Mouse (Mus musculus) bone marrow, adult 2 months (tissue): ENCODE data around the gene Tmem132b. TPM values are rescaled to one million over a fixed set of nuclear protein-coding genes. Genes with fewer than 3 reads are reported as not detected.
A peak's percentile ranks its signal among the peaks of the same experiment; 100 is the strongest.

Source experiments
- H3K27ac ChIP-seq: fragments of 200-500 bp; 2 replicates; pipeline ENCODE4 v1.5.1; 2012; ENCODE audit warnings: low read depth, mild to moderate bottlenecking, control low read depth, inconsistent platforms, low read length; ENCODE audit not compliant: control insufficient read depth, poor library complexity, insufficient read depth
- H3K4me1 ChIP-seq: fragments of 200-500 bp; 2 replicates; pipeline ENCODE4 v1.6.1; 2011; ENCODE audit warnings: low read length; ENCODE audit not compliant: control insufficient read depth, insufficient read depth
- H3K4me3 ChIP-seq: fragments of 200-500 bp; replicated peaks from 2 replicates; pipeline ENCODE3; 2011; ENCODE audit warnings: mild to moderate bottlenecking, low read depth, low read length, control low read depth; ENCODE audit not compliant: control insufficient read depth
- CTCF ChIP-seq: fragments of 200-500 bp; IDR thresholded peaks from 2 replicates; pipeline ENCODE4 v1.5.1; 2011; ENCODE audit warnings: low read length, control low read depth; ENCODE audit not compliant: control insufficient read depth, insufficient read depth
- POLR2A ChIP-seq: fragments of 200-500 bp; IDR thresholded peaks from 2 replicates; pipeline ENCODE4 v1.6.1; 2011; ENCODE audit warnings: low read depth, mild to moderate bottlenecking, control low read depth, low read length, borderline replicate concordance; ENCODE audit not compliant: control insufficient read depth
- WGBS: fragments of 180-500 bp; shearing (Covaris S2); methylation state at CpG from one replicate; pipeline ENCODE4 v1.1.7; 2018; 5-methylcytosine and 5-hydroxymethylcytosine counted together
- polyA plus RNA-seq: library from polyadenylated mRNA; stranded (reverse); fragments of >200 nt; gene quantifications from 2 replicates; pipeline ENCODE4 v1.2.4, GENCODE M21; 2011; ENCODE audit warnings: low replicate concordance; ENCODE audit not compliant: missing spikeins, insufficient read depth, insufficient read length

The Tmem132b gene
- polyA plus RNA-seq, 1 experiment, result not detected

GRCm38 (mm10) chr5:125523361-125523760, 8.2 kb upstream of the Tmem132b start:
- 61% methylated on average over 2 of the region's 2 CpGs for WGBS

DNA sequence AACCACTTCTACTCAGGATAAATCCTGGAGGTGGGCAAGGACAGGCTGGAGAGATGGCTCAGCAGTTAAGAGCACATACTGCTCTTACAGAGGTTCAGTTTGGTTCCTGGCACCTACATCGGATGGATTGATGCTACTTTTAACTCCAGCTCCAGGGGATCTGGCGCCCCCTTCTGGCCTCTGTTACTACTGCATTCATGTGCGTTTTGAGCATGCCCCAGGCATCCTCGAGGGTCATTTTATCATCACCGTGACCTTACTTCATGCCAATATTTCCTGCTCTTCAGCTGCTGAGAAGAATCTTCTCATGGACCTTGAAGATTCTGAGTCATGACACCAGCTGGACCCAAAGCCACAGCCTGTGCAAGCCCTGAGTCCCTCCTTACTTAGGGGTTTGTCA, 6.1 kb upstream of the Tmem132b start:
- Histone ChIP-seq H3K4me3 (no peak overlapping the region), H3K4me1 (peaks cover 3% of the 10 kb centered on the region; the same call in 1 of the 2 replicates), H3K27ac (no peak overlapping the region)
- 60% methylated on average over 5 of the region's 5 CpGs for WGBS
- no peak for TF ChIP-seq POLR2A
- peak; percentile 45; the same call in 1 of the 2 replicates for TF ChIP-seq CTCF

More at GRCm38 (mm10) chr5:125523361-125523760, 8.2 kb upstream of the Tmem132b start:
- Histone ChIP-seq H3K27ac (no peak overlapping the region), H3K4me1 (peaks cover 3% of the 10 kb centered on the region; the same call in 1 of the 2 replicates), H3K4me3 (no peak overlapping the region)
- TF ChIP-seq CTCF (no peak), POLR2A (no peak)

- WGBS, result 77% methylated on average over 4 of the region's 4 CpGs
- Histone ChIP-seq H3K4me3 (no peak overlapping the region), H3K27ac (no peak overlapping the region), H3K4me1 (peaks cover 3% of the 10 kb centered on the region; the same call in 1 of the 2 replicates)
- peak; percentile 54 for TF ChIP-seq CTCF
- TF ChIP-seq POLR2A, result no peak
Measured at GRCm38 (mm10) chr5:125526464-125526863, 5.1 kb upstream of the Tmem132b start.

DNA sequence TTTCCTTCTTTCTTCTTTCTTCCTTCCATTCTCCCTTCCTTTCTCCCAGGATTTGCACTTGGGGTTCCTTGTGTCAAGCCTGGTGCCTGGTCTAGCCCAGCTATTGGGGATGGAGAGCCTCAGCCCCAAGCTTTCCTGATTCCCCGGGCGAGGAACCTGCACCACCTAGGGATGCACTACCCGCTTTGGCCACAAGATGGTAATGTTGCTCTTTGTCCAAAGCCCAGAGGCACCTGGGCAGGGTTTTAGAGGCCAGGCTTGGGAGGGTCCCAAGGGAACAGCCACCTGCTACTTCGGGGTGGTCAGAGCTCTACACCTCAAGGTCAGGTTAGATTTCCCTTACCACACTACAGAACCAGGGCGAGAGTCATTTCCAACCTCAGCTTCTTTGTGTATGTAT, 2.5 kb upstream of the Tmem132b start:
- 4% methylated on average over 5 of the region's 5 CpGs for WGBS
- TF ChIP-seq CTCF, result peak; percentile 81
- no peak for TF ChIP-seq POLR2A
- H3K4me1 ChIP-seq, result no peaks in the 10 kb centered on the region

DNA sequence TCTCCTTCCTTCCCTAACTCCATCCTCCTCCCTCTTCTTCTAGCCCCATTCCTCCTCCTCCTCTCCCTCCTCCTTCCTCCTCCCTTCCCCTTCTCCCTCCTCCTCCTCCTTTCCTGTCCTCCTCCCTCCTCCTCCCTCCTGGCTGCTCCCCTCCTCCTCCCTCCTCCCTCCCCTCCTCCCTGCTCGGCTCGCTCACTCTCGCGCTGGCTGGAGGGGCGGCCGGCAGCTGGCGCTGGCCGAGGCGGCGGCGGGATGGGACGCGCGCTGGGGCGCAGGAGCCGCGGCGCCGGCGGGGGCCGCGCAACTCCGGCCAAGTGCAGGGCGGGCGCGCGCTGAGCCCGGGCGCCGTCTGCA, 594 bp downstream of the Tmem132b start:
- TF ChIP-seq CTCF (no peak), POLR2A (no peak)
- no peaks in the 10 kb centered on the region for H3K4me1 ChIP-seq
- no peak overlapping the region for H3K4me3 ChIP-seq
- no peak overlapping the region for H3K27ac ChIP-seq
- under 1% methylated on average over 29 of the region's 30 CpGs for WGBS

More for the DNA sequence above, 2.5 kb upstream of the Tmem132b start:
- H3K4me3 ChIP-seq, result no peak overlapping the region
- H3K27ac ChIP-seq, result no peak overlapping the region

DNA sequence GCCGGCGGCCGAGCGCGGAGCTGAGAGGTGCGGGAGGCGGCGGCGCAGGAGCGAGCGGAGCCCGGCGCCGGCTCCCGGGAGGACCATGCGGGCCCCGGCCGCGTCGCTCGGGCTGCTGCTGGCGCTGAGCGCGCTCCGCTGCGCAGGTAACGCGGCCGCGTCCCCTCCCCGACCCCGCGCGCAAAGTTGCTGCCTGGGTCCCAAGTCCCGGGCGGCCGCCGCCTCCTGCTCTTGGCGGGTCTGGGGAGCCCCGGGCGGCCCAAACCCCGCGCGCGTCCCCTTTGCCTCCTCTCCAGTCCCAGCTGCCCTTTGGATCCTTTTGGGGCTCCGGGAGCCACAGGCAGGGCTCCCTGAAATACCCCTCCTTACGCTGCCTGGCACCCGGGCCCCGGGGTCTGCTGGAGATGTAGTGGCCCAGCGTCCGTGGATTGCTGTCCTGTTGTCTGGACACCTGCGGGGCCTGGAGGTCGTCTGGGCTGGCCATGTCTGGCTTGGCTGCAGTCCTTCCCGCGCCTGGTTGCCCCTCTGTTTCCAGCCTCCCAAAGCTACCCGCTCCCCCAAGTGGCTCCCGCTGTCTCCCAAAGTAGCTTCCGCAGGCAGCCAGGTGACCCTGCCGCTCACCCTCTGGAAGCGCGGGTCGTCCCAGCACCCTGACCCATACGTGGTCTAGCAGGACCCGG, 1.1 kb downstream of the Tmem132b start:
- H3K4me3 ChIP-seq, result no peak overlapping the region
- WGBS, result 2% methylated on average over 62 of the region's 64 CpGs
- no peak for TF ChIP-seq POLR2A
- no peak for TF ChIP-seq CTCF
- H3K4me1 ChIP-seq, result no peaks in the 10 kb centered on the region
- no peak overlapping the region for H3K27ac ChIP-seq

- 6% methylated on average over 24 of the region's 24 CpGs for WGBS
- Histone ChIP-seq H3K4me1 (no peaks in the 10 kb centered on the region), H3K4me3 (no peak overlapping the region), H3K27ac (no peak overlapping the region)
- TF ChIP-seq CTCF (no peak), POLR2A (no peak)
Measured at GRCm38 (mm10) chr5:125533225-125533900, 1.8 kb downstream of the Tmem132b start.

- Histone ChIP-seq H3K4me3 (no peak overlapping the region), H3K27ac (no peak overlapping the region), H3K4me1 (no peaks in the 10 kb centered on the region)
- 6% methylated on average over 7 of the region's 7 CpGs for WGBS
- TF ChIP-seq POLR2A, result no peak
- TF ChIP-seq CTCF, result no peak
Measured at GRCm38 (mm10) chr5:125534168-125534610, 2.6 kb downstream of the Tmem132b start.
